Mouse (Mus musculus) brain, embryonic 14.5 days (tissue): ENCODE data around the gene Gbp10. TPM values are rescaled to one million over a fixed set of nuclear protein-coding genes. Genes with fewer than 3 reads are reported as not detected.
"Not testable (repeated sequence)": the region's sequence is repeated elsewhere in the genome, so short reads cannot be mapped to it uniquely, and the experiment has no call there.

Source experiments
- DNase-seq: peaks from one replicate; pipeline ENCODE4 v3.0.0-alpha.2; 2011; ENCODE audit warnings: low read depth
- CTCF ChIP-seq: fragments of 200-500 bp; IDR thresholded peaks from 2 replicates; pipeline ENCODE4 v1.5.1; 2012; ENCODE audit warnings: inconsistent platforms, mild to moderate bottlenecking, moderate library complexity, borderline replicate concordance; ENCODE audit not compliant: insufficient read depth, insufficient read length; ENCODE audit errors: extremely low read depth
- POLR2A ChIP-seq: fragments of 200-500 bp; IDR thresholded peaks from 2 replicates; pipeline ENCODE4 v1.6.1; 2012; ENCODE audit warnings: mild to moderate bottlenecking, inconsistent platforms, borderline replicate concordance; ENCODE audit not compliant: poor library complexity, insufficient read depth, insufficient read length, severe bottlenecking; ENCODE audit errors: extremely low read depth
- polyA plus RNA-seq: library from polyadenylated mRNA; depleted of rRNA; stranded (reverse); fragments of >200 nt; gene quantifications from 2 replicates; pipeline ENCODE4 v1.2.3, GENCODE M21; 2012; rRNA removed

The Gbp10 gene
- polyA plus RNA-seq: 0.57 and 0.83 TPM in 2 replicates

GRCm38 (mm10) chr5:105239483-105240047, at the start of gene Gbp10:
Gene Gbp10 (minus strand): TSS chr5:105239533.
- peak; percentile 39 for DNase-seq

- DNase-seq: not testable (repeated sequence)
These were observed 21.3 kb upstream of the Gbp10 start for GRCm38 (mm10) chr5:105260673-105261072.

- TF ChIP-seq POLR2A (no peak), CTCF (no peak)
- no peak for DNase-seq
These were observed 13.2 kb upstream of the Gbp10 start for GRCm38 (mm10) chr5:105252491-105252890.

GRCm38 (mm10) chr5:105244741-105245140, 5.4 kb upstream of the Gbp10 start:
- DNase-seq: not testable (repeated sequence)

GRCm38 (mm10) chr5:105240982-105241381, 1.6 kb upstream of the Gbp10 start:
- peak; percentile 36 for DNase-seq

- not testable (repeated sequence) for DNase-seq
These were observed 931 bp downstream of the Gbp10 start for GRCm38 (mm10) chr5:105238402-105238801.

GRCm38 (mm10) chr5:105236040-105236439, 3.3 kb downstream of the Gbp10 start:
- DNase-seq: not testable (repeated sequence)

- DNase-seq: not testable (repeated sequence)
These were observed 30.4 kb downstream of the Gbp10 start for GRCm38 (mm10) chr5:105208957-105209356.

- DNase-seq: not testable (repeated sequence)
These were observed 38.5 kb downstream of the Gbp10 start for GRCm38 (mm10) chr5:105200791-105201355.

GRCm38 (mm10) chr5:105199149-105199548, 40.2 kb downstream of the Gbp10 start:
- not testable (repeated sequence) for DNase-seq

GRCm38 (mm10) chr5:105197915-105198560, 41.3 kb downstream of the Gbp10 start:
- not testable (repeated sequence) for DNase-seq

GRCm38 (mm10) chr5:105196308-105196707, 43.0 kb downstream of the Gbp10 start:
- peak; percentile 2 for DNase-seq

GRCm38 (mm10) chr5:105192536-105192935, 46.8 kb downstream of the Gbp10 start:
- DNase-seq: not testable (repeated sequence)

- DNase-seq: no peak
- TF ChIP-seq POLR2A (no peak), CTCF (no peak)
These were observed 57.9 kb downstream of the Gbp10 start for GRCm38 (mm10) chr5:105181446-105181845.

Other genes with a start within 250 kb of the Gbp10 start
- gene Gbp9, start 100.0 kb downstream of the Gbp10 start, polyA plus RNA-seq: 0.79 and 1.5 TPM in 2 replicates
- 0.21 and 1.1 TPM in 2 replicates for gene Gbp8, start 100.0 kb downstream of the Gbp10 start, polyA plus RNA-seq
- gene Gbp4, start 99.9 kb downstream of the Gbp10 start, polyA plus RNA-seq: 1.7 and 2.3 TPM in 2 replicates
- 0.59 and 1.3 TPM in 2 replicates for gene Gm43302, start 54.2 kb upstream of the Gbp10 start, polyA plus RNA-seq
- 1.3 and 2.1 TPM in 2 replicates for gene Gbp6, start 54.2 kb upstream of the Gbp10 start, polyA plus RNA-seq
- gene Lrrc8b, start 176.2 kb upstream of the Gbp10 start, polyA plus RNA-seq: 25.5 and 31.1 TPM in 2 replicates